Mouse (Mus musculus) liver, adult 2 months (tissue): ENCODE data around the gene Sdc3.

Experiments
- CTCF ChIP-seq: fragments of 200-500 bp; IDR thresholded peaks from 2 replicates; pipeline ENCODE4 v1.5.1; 2011; ENCODE audit warnings: low read depth, low read length, control low read depth
- POLR2A ChIP-seq: fragments of 200-500 bp; IDR thresholded peaks from 2 replicates; pipeline ENCODE4 v1.6.1; 2011; ENCODE audit warnings: low read length, control low read depth; ENCODE audit not compliant: insufficient read depth; ENCODE audit errors: extremely low read depth

DNA sequence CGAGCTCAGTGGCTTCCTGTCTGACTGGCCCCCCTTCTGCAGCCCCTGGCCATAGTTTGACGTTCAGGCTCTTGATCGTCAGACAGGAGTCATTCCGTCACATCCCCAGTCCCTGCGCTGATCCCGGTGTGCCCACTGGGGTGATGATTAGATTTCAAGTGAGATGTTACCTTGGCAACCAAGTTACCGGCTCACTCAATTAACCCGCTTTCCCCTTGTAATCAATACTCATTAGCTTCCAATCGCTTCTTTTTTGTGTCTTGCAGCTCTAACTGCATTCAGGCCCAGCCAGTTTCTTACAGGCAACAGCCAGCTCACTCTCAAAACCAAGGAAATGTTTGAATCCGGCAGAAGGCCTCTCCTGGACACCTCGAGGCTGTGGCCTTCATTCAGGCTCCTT, 80.1 kb downstream of the Sdc3 start:
- TF ChIP-seq POLR2A (no peak), CTCF (no peak)
